Comparison of ENCODE assay signal across 11 mouse cellular contexts in the genomic region with DNA sequence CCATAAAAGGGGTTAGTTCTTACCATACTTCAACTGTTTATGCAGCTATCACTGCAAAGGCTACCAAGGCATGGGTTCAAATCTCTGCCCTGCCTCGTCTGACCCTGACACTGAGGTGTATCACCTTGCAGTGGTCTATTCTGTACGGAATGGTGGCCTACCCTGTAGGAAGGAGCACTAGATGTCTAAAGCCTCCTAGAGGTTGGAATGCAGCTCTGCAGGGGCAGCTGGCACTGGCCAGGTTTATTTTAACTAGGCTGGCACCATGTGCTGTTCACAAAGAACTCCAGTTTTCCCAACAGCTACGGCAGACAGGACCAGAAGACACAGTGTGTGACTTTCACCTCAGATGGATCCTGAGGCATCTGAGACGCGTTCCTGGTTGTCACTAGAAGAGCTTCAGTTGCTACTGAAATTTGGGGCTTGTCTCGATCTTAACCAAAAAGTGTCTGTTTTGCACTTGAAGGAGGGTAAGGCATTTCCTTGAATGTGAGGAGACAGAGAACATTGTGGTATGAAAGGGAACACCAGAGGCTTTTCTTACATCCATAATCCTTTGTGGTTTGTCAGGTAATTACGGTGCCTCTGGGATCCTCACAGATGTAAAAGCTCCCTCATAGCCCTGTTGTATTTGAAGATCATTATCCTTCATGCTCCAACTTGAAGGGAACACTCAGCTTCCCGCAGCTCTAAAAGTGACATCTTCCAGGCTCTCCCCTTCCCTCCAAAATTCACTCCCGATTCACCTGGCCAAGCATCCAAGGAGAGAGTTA.
DNase-seq lines count a peak whose midpoint lies in the region; ATAC-seq and TF ChIP-seq lines count a peak whose summit lies in the region.
"Had no signal": no experiment of that assay in that cellular context is flagged by ENCODE, and none has a peak within 500 bp of the region (broad histone marks: within the 10 kb centered on the region; RNA-seq: fewer than 3 reads in every experiment).

No protein-coding gene starts in this region.

- no peaks in the 10 kb centered on the region for H3K27me3 ChIP-seq in heart, postnatal 0 days (ENCODE audit: control insufficient read depth, insufficient read depth, low read length)
- H3K27me3 ChIP-seq in heart, embryonic 12.5 days (replicated peaks) = no peaks in the 10 kb centered on the region
- no peaks in the 10 kb centered on the region for H3K27me3 ChIP-seq in lung, postnatal 0 days (replicated peaks; ENCODE audit: insufficient read depth, low read length)
- H3K27me3 ChIP-seq in embryonic facial prominence, embryonic 14.5 days (replicated peaks; ENCODE audit: control insufficient read depth, insufficient read depth, low read length) = no peaks in the 10 kb centered on the region
- H3K27me3 ChIP-seq in myocyte (ENCODE audit: control insufficient read depth, insufficient read depth, insufficient read length) = no peaks in the 10 kb centered on the region
- H3K27me3 ChIP-seq: embryonic facial prominence, embryonic 12.5 days; hindbrain, embryonic 13.5 days; neural tube, embryonic 12.5 days had no signal

- H3K27ac ChIP-seq in heart, postnatal 0 days (ENCODE audit: low read depth) = no peak overlapping the region
- H3K27ac ChIP-seq in heart, embryonic 12.5 days (ENCODE audit: poor library complexity, severe bottlenecking) = no peak overlapping the region
- no peak overlapping the region for H3K27ac ChIP-seq in lung, postnatal 0 days (ENCODE audit: low read length)
- no peak overlapping the region for H3K27ac ChIP-seq in embryonic facial prominence, embryonic 14.5 days (replicated peaks; ENCODE audit: low read depth, low read length)
- H3K27ac ChIP-seq: embryonic facial prominence, embryonic 12.5 days; hindbrain, embryonic 13.5 days; neural tube, embryonic 12.5 days had no signal

- no peak for ATAC-seq in heart, postnatal 0 days (ENCODE audit: insufficient read depth, low read depth)
- ATAC-seq in heart, embryonic 12.5 days (ENCODE audit: insufficient number of reproducible peaks, low FRiP score) = no peak
- 0 out of 2 replicates have a peak, but pooled peaks have one; percentile 29 for ATAC-seq in lung, postnatal 0 days
- peak; percentile 65; the same call in 1 of the 2 replicates for ATAC-seq in embryonic facial prominence, embryonic 14.5 days (ENCODE audit: low read depth)

- no peak overlapping the region for H3ac ChIP-seq in myocyte (ENCODE audit: control insufficient read depth, insufficient read length)

- no peak for TF ChIP-seq EP300 in heart, postnatal 0 days (IDR thresholded peaks at IDR 0.05; ENCODE audit: low read depth)
- TF ChIP-seq EP300 in lung, postnatal 0 days (IDR thresholded peaks at IDR 0.05) = no peak

- no peaks in the 10 kb centered on the region for H3K79me2 ChIP-seq in myocyte (ENCODE audit: control insufficient read depth, insufficient read depth)

- H3K4me2 ChIP-seq in heart, postnatal 0 days (ENCODE audit: low read depth, low read length) = no peak overlapping the region
- no peak overlapping the region for H3K4me2 ChIP-seq in heart, embryonic 12.5 days
- no peak overlapping the region for H3K4me2 ChIP-seq in lung, postnatal 0 days (replicated peaks; ENCODE audit: low read depth, low read length)
- H3K4me2 ChIP-seq in embryonic facial prominence, embryonic 14.5 days (ENCODE audit: low read depth, low read length) = no peak overlapping the region
- no peak overlapping the region for H3K4me2 ChIP-seq in myocyte (ENCODE audit: low read depth)
- H3K4me2 ChIP-seq: embryonic facial prominence, embryonic 12.5 days; hindbrain, embryonic 13.5 days; neural tube, embryonic 12.5 days had no signal

- no peak for TF ChIP-seq POLR2A in myocyte (IDR thresholded peaks at IDR 0.05; ENCODE audit: insufficient read length, low read depth)

- no peaks in the 10 kb centered on the region for H3K9me3 ChIP-seq in heart, postnatal 0 days (replicated peaks; ENCODE audit: control insufficient read depth, low read length)
- H3K9me3 ChIP-seq in heart, embryonic 12.5 days (replicated peaks) = no peaks in the 10 kb centered on the region
- no peaks in the 10 kb centered on the region for H3K9me3 ChIP-seq in lung, postnatal 0 days (ENCODE audit: low read length)
- no peaks in the 10 kb centered on the region for H3K9me3 ChIP-seq in embryonic facial prominence, embryonic 14.5 days (ENCODE audit: control insufficient read depth, low read length)
- H3K9me3 ChIP-seq: embryonic facial prominence, embryonic 12.5 days; hindbrain, embryonic 13.5 days; neural tube, embryonic 12.5 days had no signal

- TF ChIP-seq CTCF in heart, postnatal 0 days (IDR thresholded peaks at IDR 0.05; ENCODE audit: low read depth) = peak; percentile 37
- TF ChIP-seq CTCF in lung, postnatal 0 days (IDR thresholded peaks at IDR 0.05) = peak; percentile 59

- no peak overlapping the region for H3K4me3 ChIP-seq in heart, postnatal 0 days (ENCODE audit: low read depth, low read length)
- no peak overlapping the region for H3K4me3 ChIP-seq in heart, embryonic 12.5 days
- no peak overlapping the region for H3K4me3 ChIP-seq in lung, postnatal 0 days (ENCODE audit: low read depth, low read length)
- no peak overlapping the region for H3K4me3 ChIP-seq in embryonic facial prominence, embryonic 14.5 days (ENCODE audit: low read depth, low read length)
- H3K4me3 ChIP-seq in myocyte = no peak overlapping the region
- H3K4me3 ChIP-seq: embryonic facial prominence, embryonic 12.5 days; hindbrain, embryonic 13.5 days; neural tube, embryonic 12.5 days had no signal

- no peak for DNase-seq in heart, postnatal 0 days (ENCODE audit: low spot score)
- DNase-seq in lung, postnatal 0 days (ENCODE audit: low spot score) = no peak
- no peak for DNase-seq in lung, postnatal 25 days (ENCODE audit: low spot score)
- DNase-seq in embryonic facial prominence, embryonic 14.5 days (ENCODE audit: low spot score) = peak; percentile 62
- DNase-seq in urinary bladder, postnatal 4 days (ENCODE audit: low spot score in 2 of 2) = no peak
- DNase-seq: right cerebral cortex, postnatal 4 days had no signal

- no peak overlapping the region for H3K9ac ChIP-seq in heart, postnatal 0 days (replicated peaks; ENCODE audit: low read depth, low read length)
- H3K9ac ChIP-seq in heart, embryonic 12.5 days = no peak overlapping the region
- H3K9ac ChIP-seq in lung, postnatal 0 days (replicated peaks; ENCODE audit: low read depth) = no peak overlapping the region
- no peak overlapping the region for H3K9ac ChIP-seq in embryonic facial prominence, embryonic 14.5 days (ENCODE audit: low read depth, low read length)
- H3K9ac ChIP-seq: embryonic facial prominence, embryonic 12.5 days; hindbrain, embryonic 13.5 days; neural tube, embryonic 12.5 days had no signal

- 85% methylated on average over 9 of the region's 9 CpGs for whole genome bisulfite sequencing in heart, postnatal 0 days
- 75% methylated on average over 9 of the region's 9 CpGs for WGBS in heart, embryonic 12.5 days
- WGBS in lung, postnatal 0 days = 80% methylated on average over 9 of the region's 9 CpGs
- WGBS in embryonic facial prominence, embryonic 14.5 days = 68% methylated on average over 9 of the region's 9 CpGs

- H3K36me3 ChIP-seq in heart, postnatal 0 days (replicated peaks; ENCODE audit: control insufficient read depth, insufficient read depth, low read length) = no peaks in the 10 kb centered on the region
- no peaks in the 10 kb centered on the region for H3K36me3 ChIP-seq in heart, embryonic 12.5 days
- H3K36me3 ChIP-seq in lung, postnatal 0 days (ENCODE audit: insufficient read depth, low read length) = no peaks in the 10 kb centered on the region
- no peaks in the 10 kb centered on the region for H3K36me3 ChIP-seq in embryonic facial prominence, embryonic 14.5 days (ENCODE audit: control insufficient read depth, insufficient read depth, low read length)
- H3K36me3 ChIP-seq in myocyte (ENCODE audit: control insufficient read depth, insufficient read depth) = no peaks in the 10 kb centered on the region
- H3K36me3 ChIP-seq: embryonic facial prominence, embryonic 12.5 days; hindbrain, embryonic 13.5 days; neural tube, embryonic 12.5 days had no signal

- H3K4me1 ChIP-seq in heart, postnatal 0 days (ENCODE audit: control insufficient read depth, insufficient read depth) = no peaks in the 10 kb centered on the region
- no peaks in the 10 kb centered on the region for H3K4me1 ChIP-seq in heart, embryonic 12.5 days (replicated peaks)
- H3K4me1 ChIP-seq in lung, postnatal 0 days (ENCODE audit: insufficient read depth, low read depth, low read length) = 0 out of 2 replicates have a peak, but pooled peaks cover 7% of the 10 kb centered on the region
- H3K4me1 ChIP-seq in embryonic facial prominence, embryonic 14.5 days (ENCODE audit: control insufficient read depth, insufficient read depth, low read length) = 0 out of 2 replicates have a peak, but pooled peaks cover 2% of the 10 kb centered on the region
- H3K4me1 ChIP-seq: embryonic facial prominence, embryonic 12.5 days; neural tube, embryonic 12.5 days had no signal

TF ChIP-seq in myocyte, 11 proteins besides CTCF, POLR2A, EP300 and RAD21:
- peak in 2 of 3 experiments; percentile 18 to 38 for TF ChIP-seq MYOG (IDR thresholded peaks at IDR 0.05; ENCODE audit: control insufficient read depth in 1 of 3, insufficient read depth in 1 of 3, insufficient read length in 2 of 3, low read depth in 2 of 3)
- TF ChIP-seq CEBPB (IDR thresholded peaks at IDR 0.05; ENCODE audit: insufficient read depth, poor library complexity, severe bottlenecking) = no peak

Comparison
In these comparisons a context has a peak if more than half of its experiments do, and no peak if none do; other contexts are left out.
1. ATAC-seq: peak in lung, postnatal 0 days (single experiment) and embryonic facial prominence, embryonic 14.5 days (single experiment); none in heart, postnatal 0 days (single experiment) and heart, embryonic 12.5 days (single experiment).